In the genomic region with DNA sequence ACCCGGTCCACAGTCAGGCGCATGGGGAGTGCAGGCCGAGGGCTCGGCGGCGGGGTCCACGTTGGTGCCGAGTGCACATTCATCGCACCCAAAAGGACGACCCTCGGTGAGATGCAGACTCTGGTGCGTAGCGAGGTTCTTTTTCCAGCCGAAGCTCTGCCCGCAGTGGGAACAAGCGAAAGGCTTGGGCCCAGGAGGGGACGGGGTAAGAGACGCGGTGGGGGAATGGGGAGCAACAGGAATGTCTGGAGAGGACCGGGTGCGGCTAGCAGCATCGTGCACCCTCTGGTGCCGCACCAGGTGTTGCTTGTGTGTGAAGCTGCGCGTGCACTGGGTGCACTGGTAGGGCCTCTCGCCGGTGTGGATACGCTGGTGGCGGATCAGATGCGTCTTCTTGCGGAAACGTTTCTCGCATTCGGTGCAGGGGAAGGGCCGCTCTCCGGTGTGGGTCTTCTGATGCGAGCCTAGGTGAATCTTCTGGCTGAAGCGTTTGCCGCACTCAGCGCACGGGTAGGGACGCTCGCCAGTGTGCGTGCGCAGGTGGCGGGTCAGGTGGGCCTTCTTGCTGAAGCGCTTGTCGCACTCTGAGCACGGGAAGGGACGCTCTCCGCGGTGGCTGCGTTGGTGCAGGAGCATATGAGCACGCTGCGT, we compare ENCODE assay signal across 9 mouse cellular contexts. TPM values are rescaled to one million over a fixed set of nuclear protein-coding genes. Genes with fewer than 3 reads are reported as not detected.
DNase-seq lines count a peak whose midpoint lies in the region; ATAC-seq and TF ChIP-seq lines count a peak whose summit lies in the region.
"Had no signal": no experiment of that assay in that cellular context is flagged by ENCODE, and none has a peak within 500 bp of the region (broad histone marks: within the 10 kb centered on the region; RNA-seq: fewer than 3 reads in every experiment).

No protein-coding gene starts in this region.

- peak overlapping the region; percentile 27 for H3K4me2 ChIP-seq in hindbrain, embryonic 16.5 days (ENCODE audit: low read length)
- H3K4me2 ChIP-seq in neural tube, embryonic 13.5 days: peak overlapping the region; percentile 43
- H3K4me2 ChIP-seq in lung, postnatal 0 days (replicated peaks; ENCODE audit: low read depth, low read length): no peak overlapping the region

- WGBS in hindbrain, embryonic 16.5 days: 33% methylated on average over 55 of the region's 55 CpGs
- WGBS in neural tube, embryonic 13.5 days: 17% methylated on average over 55 of the region's 55 CpGs
- WGBS in lung, postnatal 0 days: 67% methylated on average over 55 of the region's 55 CpGs

- DNase-seq in adrenal gland, adult 8-10 months: peak; percentile 19
- no peak for DNase-seq in adrenal gland, postnatal 10 days
- no peak for DNase-seq in gastrocnemius, adult 2 months
- no peak for DNase-seq in lung, postnatal 0 days (ENCODE audit: low spot score)

- intact Hi-C loops in gastrocnemius, adult 2 months (cut with DNase I): no loop called here

- H3K9ac ChIP-seq in hindbrain, embryonic 16.5 days (ENCODE audit: low read depth, low read length): peak overlapping the region; percentile 47
- peak overlapping the region; percentile 46 for H3K9ac ChIP-seq in neural tube, embryonic 13.5 days
- H3K9ac ChIP-seq in lung, postnatal 0 days (replicated peaks; ENCODE audit: low read depth): no peak overlapping the region
- H3K9ac ChIP-seq: liver, embryonic 14.5 days had no signal

- no peak for TF ChIP-seq EP300 in lung, postnatal 0 days (IDR thresholded peaks at IDR 0.05)

- H3K9me3 ChIP-seq in megakaryocyte, embryonic 14.5 days: peaks cover 50% of the 10 kb centered on the region
- H3K9me3 ChIP-seq in hindbrain, embryonic 16.5 days (ENCODE audit: control insufficient read depth, low read length): no peaks in the 10 kb centered on the region
- H3K9me3 ChIP-seq in neural tube, embryonic 13.5 days: no peaks in the 10 kb centered on the region
- H3K9me3 ChIP-seq in lung, postnatal 0 days (ENCODE audit: low read length): no peaks in the 10 kb centered on the region

- no peaks in the 10 kb centered on the region; the same call in 1 of the 2 replicates for H3K4me1 ChIP-seq in megakaryocyte, embryonic 14.5 days
- peaks cover 14% of the 10 kb centered on the region for H3K4me1 ChIP-seq in hindbrain, embryonic 16.5 days (ENCODE audit: control insufficient read depth, insufficient read depth, low read depth, low read length)
- peaks cover 40% of the 10 kb centered on the region for H3K4me1 ChIP-seq in neural tube, embryonic 13.5 days (replicated peaks)
- H3K4me1 ChIP-seq in lung, postnatal 0 days (ENCODE audit: insufficient read depth, low read depth, low read length): peaks cover 6% of the 10 kb centered on the region; the same call in 1 of the 2 replicates

- TF ChIP-seq CTCF in gastrocnemius, adult 2 months (IDR thresholded peaks at IDR 0.05): no peak
- no peak for TF ChIP-seq CTCF in lung, postnatal 0 days (IDR thresholded peaks at IDR 0.05)

- H3K27ac ChIP-seq in hindbrain, embryonic 16.5 days (ENCODE audit: low read depth, low read length): no peak overlapping the region
- H3K27ac ChIP-seq in neural tube, embryonic 13.5 days (replicated peaks): no peak overlapping the region
- no peak overlapping the region for H3K27ac ChIP-seq in gastrocnemius, adult 2 months
- H3K27ac ChIP-seq in lung, postnatal 0 days (ENCODE audit: low read length): no peak overlapping the region
- H3K27ac ChIP-seq: liver, embryonic 14.5 days had no signal

- peaks cover 30% of the 10 kb centered on the region for H3K36me3 ChIP-seq in megakaryocyte, embryonic 14.5 days (replicated peaks; ENCODE audit: low read length)
- peaks cover 20% of the 10 kb centered on the region for H3K36me3 ChIP-seq in hindbrain, embryonic 16.5 days (ENCODE audit: control insufficient read depth, insufficient read depth, low read length)
- peaks cover 43% of the 10 kb centered on the region for H3K36me3 ChIP-seq in neural tube, embryonic 13.5 days
- peaks cover 33% of the 10 kb centered on the region for H3K36me3 ChIP-seq in lung, postnatal 0 days (ENCODE audit: insufficient read depth, low read length)

- H3K27me3 ChIP-seq in megakaryocyte, embryonic 14.5 days (replicated peaks): peaks cover 50% of the 10 kb centered on the region
- peaks cover 7% of the 10 kb centered on the region for H3K27me3 ChIP-seq in hindbrain, embryonic 16.5 days (replicated peaks; ENCODE audit: control insufficient read depth, insufficient read depth, low read length)
- H3K27me3 ChIP-seq in neural tube, embryonic 13.5 days: peaks cover 51% of the 10 kb centered on the region
- H3K27me3 ChIP-seq in lung, postnatal 0 days (replicated peaks; ENCODE audit: insufficient read depth, low read length): no peaks in the 10 kb centered on the region

- H3K4me3 ChIP-seq in megakaryocyte, embryonic 14.5 days (replicated peaks): peak overlapping the region; percentile 31
- H3K4me3 ChIP-seq in hindbrain, embryonic 16.5 days (ENCODE audit: low read length): peak overlapping the region; percentile 6
- peak overlapping the region; percentile 24 for H3K4me3 ChIP-seq in neural tube, embryonic 13.5 days
- H3K4me3 ChIP-seq in gastrocnemius, adult 2 months: no peak overlapping the region
- H3K4me3 ChIP-seq in lung, postnatal 0 days (ENCODE audit: low read depth, low read length): no peak overlapping the region

- ATAC-seq in megakaryocyte, adult 5-6 weeks (ENCODE audit: poor library complexity, severe bottlenecking): no peak
- peak; percentile 5; the same call in 1 of the 2 replicates for ATAC-seq in hindbrain, embryonic 16.5 days
- ATAC-seq in neural tube, embryonic 13.5 days (ENCODE audit: low read depth): peak; percentile 20; the same call in 1 of the 2 replicates
- no peak for ATAC-seq in lung, postnatal 0 days

RNA-seq across cellular contexts. Expression of a gene that starts 7.0 kb away (rescaled TPM):
- 10 to 100 TPM; 56.7 to 68.0 (median 60.6) TPM for total RNA-seq in adrenal gland, adult 8-10 months (2022)
- total RNA-seq in adrenal gland, postnatal 10 days (2021): 10 to 100 TPM; 33.2 to 50.2 TPM
- polyA plus RNA-seq in megakaryocyte, embryonic 14.5 days (2012; ENCODE audit: insufficient read depth, low replicate concordance): 1.2 and 13.4 TPM in 2 replicates
- total RNA-seq in megakaryocyte, adult 5-6 weeks (2015): 23.7 and 28.7 TPM in 2 replicates
- total RNA-seq in megakaryocyte, adult 5-6 weeks (2017): 7.4 and 9.0 TPM in 2 replicates
- 26.3 and 27.8 TPM in 2 replicates for polyA plus RNA-seq in hindbrain, embryonic 16.5 days (2015; fragmentation: Nextera tagmentation; extraction: Ambion mirVana)
- polyA plus RNA-seq in neural tube, embryonic 13.5 days (2015; fragmentation: Nextera tagmentation; extraction: Ambion mirVana): 21.0 and 22.6 TPM in 2 replicates
- total RNA-seq in gastrocnemius, adult 2 months (2021): 10 to 100 TPM; 45.4 to 52.3 TPM
- polyA plus RNA-seq in lung, postnatal 0 days (2015; fragmentation: Nextera tagmentation; extraction: Ambion mirVana): 31.5 and 34.6 TPM in 2 replicates

RNA-seq across cellular contexts. Expression of a gene that starts 9.4 kb away (rescaled TPM):
- total RNA-seq in adrenal gland, adult 8-10 months (2022): 1 to 10 TPM; 2.7 to 9.7 (median 5.6) TPM
- 1 to 10 TPM; 1.5 to 2.9 TPM for total RNA-seq in adrenal gland, postnatal 10 days (2021)
- polyA plus RNA-seq in megakaryocyte, embryonic 14.5 days (2012; ENCODE audit: insufficient read depth, low replicate concordance): not detected in 2 replicates
- 0.02 TPM in 1 of 2 replicates, not detected in the other for total RNA-seq in megakaryocyte, adult 5-6 weeks (2015)
- not detected in 2 replicates for total RNA-seq in megakaryocyte, adult 5-6 weeks (2017)
- polyA plus RNA-seq in hindbrain, embryonic 16.5 days (2015; fragmentation: Nextera tagmentation; extraction: Ambion mirVana): 0.22 and 0.29 TPM in 2 replicates
- polyA plus RNA-seq in neural tube, embryonic 13.5 days (2015; fragmentation: Nextera tagmentation; extraction: Ambion mirVana): 0.31 and 0.43 TPM in 2 replicates
- under 1 TPM; 0.50 to 0.69 TPM for total RNA-seq in gastrocnemius, adult 2 months (2021)
- 0.31 and 0.64 TPM in 2 replicates for polyA plus RNA-seq in lung, postnatal 0 days (2015; fragmentation: Nextera tagmentation; extraction: Ambion mirVana)

RNA-seq across cellular contexts. Expression of a gene that starts 43.2 kb away (rescaled TPM):
- 10 to 100 TPM; 44.0 to 56.6 (median 50.8) TPM for total RNA-seq in adrenal gland, adult 8-10 months (2022)
- total RNA-seq in adrenal gland, postnatal 10 days (2021): 10 to 100 TPM; 20.9 to 38.5 TPM
- polyA plus RNA-seq in megakaryocyte, embryonic 14.5 days (2012; ENCODE audit: insufficient read depth, low replicate concordance): 0.88 and 1.0 TPM in 2 replicates
- 0.67 and 1.1 TPM in 2 replicates for total RNA-seq in megakaryocyte, adult 5-6 weeks (2015)
- 1.2 and 1.9 TPM in 2 replicates for total RNA-seq in megakaryocyte, adult 5-6 weeks (2017)
- 26.2 and 27.6 TPM in 2 replicates for polyA plus RNA-seq in hindbrain, embryonic 16.5 days (2015; fragmentation: Nextera tagmentation; extraction: Ambion mirVana)
- polyA plus RNA-seq in neural tube, embryonic 13.5 days (2015; fragmentation: Nextera tagmentation; extraction: Ambion mirVana): 23.8 and 27.4 TPM in 2 replicates
- 10 to 100 TPM; 18.7 to 21.0 TPM for total RNA-seq in gastrocnemius, adult 2 months (2021)
- 7.6 and 8.4 TPM in 2 replicates for polyA plus RNA-seq in lung, postnatal 0 days (2015; fragmentation: Nextera tagmentation; extraction: Ambion mirVana)

Comparison
In these comparisons a context has a peak if more than half of its experiments do, and no peak if none do; other contexts are left out.
1. H3K4me3 ChIP-seq: peak in megakaryocyte, embryonic 14.5 days (single experiment), hindbrain, embryonic 16.5 days (single experiment) and neural tube, embryonic 13.5 days (single experiment); none in gastrocnemius, adult 2 months (single experiment) and lung, postnatal 0 days (single experiment).
2. ATAC-seq: peak in hindbrain, embryonic 16.5 days (single experiment) and neural tube, embryonic 13.5 days (single experiment); none in megakaryocyte, adult 5-6 weeks (single experiment) and lung, postnatal 0 days (single experiment).
3. RNA of a gene that starts 43.2 kb away (total RNA-seq): 44.0 to 56.6 TPM in adrenal gland, adult 8-10 months, 20.9 to 38.5 TPM in adrenal gland, postnatal 10 days and 18.7 to 21.0 TPM in gastrocnemius, adult 2 months; 0.67 to 1.9 TPM in megakaryocyte, adult 5-6 weeks; every median in the first group is over 4 times any median in the second.